Mouse (Mus musculus) lung, postnatal 0 days (tissue): ENCODE results near the gene Usp3. TPM values are rescaled to one million over a fixed set of nuclear protein-coding genes. Genes with fewer than 3 reads are reported as not detected.

Experiments
- ATAC-seq: fragments of 200-750 bp; cut with Nextera tagmentation; 2 replicates; pipeline ENCODE4 v1.8.0; 2017; ENCODE audit warnings: moderate library complexity
- DNase-seq: peaks from one replicate; pipeline ENCODE4 v3.0.0-alpha.2; 2016; ENCODE audit warnings: low spot score
- H3K27ac ChIP-seq: fragments of 300-500 bp; sonication (generic); 2 replicates; pipeline ENCODE4 v1.5.1; 2014; ENCODE audit warnings: antibody characterized with exemption, mild to moderate bottlenecking, low read length, mixed read lengths
- H3K27me3 ChIP-seq: fragments of 300-500 bp; sonication (generic); replicated peaks from 2 replicates; pipeline ENCODE4 v1.6.1; 2014; ENCODE audit warnings: low read length, mixed read lengths; ENCODE audit not compliant: insufficient read depth
- H3K36me3 ChIP-seq: fragments of 300-500 bp; sonication (generic); 2 replicates; pipeline ENCODE4 v1.6.1; 2014; ENCODE audit warnings: low read length, mixed read lengths; ENCODE audit not compliant: insufficient read depth
- H3K4me1 ChIP-seq: fragments of 300-500 bp; sonication (generic); 2 replicates; pipeline ENCODE4 v1.6.1; 2014; ENCODE audit warnings: antibody characterized with exemption, low read depth, low read length, mixed read lengths; ENCODE audit not compliant: insufficient read depth
- H3K4me2 ChIP-seq: fragments of 300-500 bp; sonication (generic); replicated peaks from 2 replicates; pipeline ENCODE4 v1.6.1; 2014; ENCODE audit warnings: low read depth, mild to moderate bottlenecking, low read length, moderate library complexity, mixed read lengths
- H3K4me3 ChIP-seq: fragments of 300-500 bp; sonication (generic); 2 replicates; pipeline ENCODE4 v1.5.1; 2014; ENCODE audit warnings: low read depth, low read length
- H3K9ac ChIP-seq: fragments of 300-500 bp; sonication (generic); replicated peaks from 2 replicates; pipeline ENCODE4 v1.6.1; 2014; ENCODE audit warnings: low read depth, mild to moderate bottlenecking
- H3K9me3 ChIP-seq: fragments of 300-500 bp; sonication (generic); 2 replicates; pipeline ENCODE4 v1.6.1; 2016; ENCODE audit warnings: low read length, mixed read lengths
- CTCF ChIP-seq: IDR thresholded peaks from 2 replicates; pipeline ENCODE4 v1.5.1; 2016; ENCODE audit warnings: antibody characterized with exemption, mild to moderate bottlenecking
- EP300 ChIP-seq: IDR thresholded peaks from 2 replicates; pipeline ENCODE4 v1.6.1; 2016; ENCODE audit warnings: antibody characterized with exemption, mild to moderate bottlenecking, control low read depth
- WGBS: fragments of 180-500 bp; shearing (Covaris S2); extraction: QIAGEN DNeasy Blood & Tissue Kit; methylation state at CpG from one replicate; pipeline ENCODE4 v1.1.7; 2014; 5-methylcytosine and 5-hydroxymethylcytosine counted together
- polyA plus RNA-seq: library from polyadenylated mRNA; unstranded; fragments of >200 nt; fragmentation: Nextera tagmentation; extraction: Ambion mirVana; gene quantifications from 2 replicates; pipeline ENCODE4 v1.2.1, GENCODE M21; 2015

Usp3 gene
- 45.9 and 51.8 TPM in 2 replicates for polyA plus RNA-seq

DNA sequence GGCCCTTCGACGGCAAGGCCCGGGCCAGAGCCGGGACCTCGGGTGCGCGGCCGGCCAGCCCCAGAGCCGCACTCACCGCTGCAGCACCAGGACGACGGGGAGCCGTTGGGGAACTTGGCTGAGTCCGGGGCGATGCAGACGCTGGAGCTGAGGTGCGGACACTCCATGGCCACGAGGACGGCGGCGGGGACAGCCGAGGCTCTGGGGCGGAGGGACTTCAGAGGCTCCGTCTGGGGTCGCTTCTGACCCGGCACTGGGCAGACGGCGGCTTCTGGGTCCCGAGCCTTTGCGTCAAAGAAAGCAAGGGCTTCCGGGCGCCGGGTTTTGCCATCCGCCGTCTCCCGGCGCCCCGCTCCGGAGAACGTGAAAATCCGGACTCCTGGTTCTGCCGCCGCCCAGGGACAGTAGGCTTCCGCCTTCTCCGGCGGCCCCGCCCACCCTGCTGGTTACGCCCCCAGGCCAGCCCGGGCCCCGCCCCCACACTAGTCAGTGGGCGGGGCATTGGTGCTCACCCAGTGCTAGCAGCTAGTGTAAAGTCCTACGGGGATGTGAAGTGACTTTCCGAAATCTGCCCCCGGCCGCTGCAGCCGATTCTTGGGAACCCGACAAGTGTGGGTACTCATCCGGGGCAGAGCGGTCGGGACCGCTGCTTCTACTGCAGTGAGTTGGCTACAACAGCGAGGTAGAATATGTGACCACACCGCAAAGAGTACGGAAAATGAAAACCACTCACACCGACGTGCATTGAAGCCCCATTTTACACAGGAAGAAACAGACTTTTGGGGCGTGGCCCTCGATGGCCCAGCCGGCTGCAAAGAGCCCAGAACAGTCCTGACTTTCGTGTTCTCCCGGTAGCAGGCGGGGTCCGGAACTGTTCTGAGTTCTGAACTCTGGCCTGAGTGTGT is at the start of gene Usp3:
Usp3 (minus strand) TSS at position 435 of the 905 bp plus-strand sequence.
- Histone ChIP-seq H3K4me1 (peaks cover 19% of the 10 kb centered on the region; the same call in 1 of the 2 replicates), H3K36me3 (no peaks in the 10 kb centered on the region), H3K4me2 (peak within 1 kb of the TSS; percentile 73), H3K27me3 (no peaks in the 10 kb centered on the region), H3K9ac (peak within 1 kb of the TSS; percentile 97), H3K4me3 (peak within 1 kb of the TSS; percentile 94), H3K27ac (peak within 1 kb of the TSS; percentile 97), H3K9me3 (no peaks in the 10 kb centered on the region)
- under 1% methylated on average over 65 of the region's 73 CpGs for WGBS
- DNase-seq (peak; percentile 97), ATAC-seq (peak; percentile 97)
- TF ChIP-seq EP300, result no peak; the same call in 1 of the 2 replicates
- no peak for TF ChIP-seq CTCF

DNA sequence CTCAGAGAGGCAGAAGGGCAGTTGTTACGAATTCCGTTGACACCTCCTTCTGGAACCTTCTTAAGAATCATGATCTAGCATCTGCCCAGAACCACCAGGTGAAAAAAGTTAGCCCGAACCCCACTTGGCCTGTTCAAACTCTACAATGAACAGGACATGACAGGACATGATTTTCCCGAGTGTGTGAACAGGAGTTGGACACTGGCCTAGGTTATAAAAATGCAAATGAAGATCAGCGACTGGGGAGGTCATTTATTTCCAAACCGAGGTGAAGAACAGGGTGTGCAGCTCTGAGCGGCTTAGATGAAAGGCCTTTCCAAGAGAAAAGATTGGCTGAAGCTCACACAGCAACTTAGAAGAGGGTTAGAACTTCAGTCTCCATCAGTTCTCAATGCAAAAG is 47.5 kb upstream of the Usp3 start:
- no peak overlapping the region for H3K27ac ChIP-seq
- no peaks in the 10 kb centered on the region for H3K4me1 ChIP-seq
- DNase-seq (no peak), ATAC-seq (no peak)
- 65% methylated on average over 7 of the region's 7 CpGs for WGBS
- H3K9ac ChIP-seq, result no peak overlapping the region
- no peak overlapping the region for H3K4me2 ChIP-seq
- no peaks in the 10 kb centered on the region for H3K36me3 ChIP-seq
- H3K9me3 ChIP-seq, result no peaks in the 10 kb centered on the region
- no peak for TF ChIP-seq CTCF
- TF ChIP-seq EP300, result no peak
- H3K4me3 ChIP-seq, result no peak overlapping the region
- H3K27me3 ChIP-seq, result no peaks in the 10 kb centered on the region

DNA sequence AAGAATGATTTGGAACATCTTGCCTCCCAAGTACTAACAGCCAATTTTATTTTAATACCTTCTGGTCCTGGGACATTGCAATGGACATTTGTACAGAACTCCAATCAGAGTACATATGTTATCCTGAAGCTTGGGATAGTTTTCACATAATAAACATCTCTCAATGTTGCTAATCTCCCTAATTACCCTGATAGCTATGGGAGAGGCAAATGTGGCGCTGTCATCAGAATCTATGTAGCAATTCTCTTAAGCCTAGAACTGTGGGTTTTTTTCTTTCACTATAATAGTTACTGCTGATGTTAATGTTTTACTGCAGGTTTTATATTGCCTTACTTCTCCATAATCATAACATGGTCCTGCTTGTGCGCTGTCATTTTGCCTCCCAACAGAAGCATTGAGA is 46.7 kb upstream of the Usp3 start:
- ATAC-seq, result no peak
- no peaks in the 10 kb centered on the region for H3K36me3 ChIP-seq
- no peak overlapping the region for H3K27ac ChIP-seq
- H3K4me2 ChIP-seq, result no peak overlapping the region
- H3K4me1 ChIP-seq, result no peaks in the 10 kb centered on the region
- H3K4me3 ChIP-seq, result no peak overlapping the region
- WGBS, result 92% methylated on average over 2 of the region's 2 CpGs
- no peaks in the 10 kb centered on the region for H3K27me3 ChIP-seq
- no peak for DNase-seq
- H3K9me3 ChIP-seq, result no peaks in the 10 kb centered on the region
- TF ChIP-seq CTCF (no peak), EP300 (no peak)
- H3K9ac ChIP-seq, result no peak overlapping the region

DNA sequence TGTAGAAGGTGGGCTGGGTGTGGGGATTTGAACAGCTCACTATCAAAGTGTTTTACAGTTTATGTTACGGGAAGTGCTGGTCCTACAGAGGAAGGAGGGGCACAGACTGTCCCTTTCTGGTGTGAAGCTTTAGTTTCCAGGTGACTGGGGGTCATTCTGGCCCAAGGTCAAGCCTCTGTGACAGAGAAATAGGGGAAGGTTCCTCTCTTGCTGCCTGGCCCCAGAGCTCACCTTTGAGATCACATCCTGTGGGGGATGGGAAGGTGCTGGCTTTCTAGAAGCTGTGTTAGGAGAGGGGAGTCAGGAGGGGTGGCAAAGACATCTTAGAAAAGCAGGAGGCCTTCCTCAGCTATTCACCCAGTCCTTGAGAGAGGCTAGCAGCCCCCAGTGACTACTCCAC is 39.5 kb upstream of the Usp3 start:
- Histone ChIP-seq H3K9ac (no peak overlapping the region), H3K4me2 (no peak overlapping the region), H3K27ac (no peak overlapping the region), H3K4me3 (no peak overlapping the region), H3K4me1 (no peaks in the 10 kb centered on the region), H3K27me3 (no peaks in the 10 kb centered on the region), H3K9me3 (no peaks in the 10 kb centered on the region), H3K36me3 (no peaks in the 10 kb centered on the region)
- WGBS, result 69% methylated on average over 1 of the region's 1 CpGs
- no peak for DNase-seq
- no peak for ATAC-seq
- TF ChIP-seq CTCF, result no peak
- TF ChIP-seq EP300, result no peak

DNA sequence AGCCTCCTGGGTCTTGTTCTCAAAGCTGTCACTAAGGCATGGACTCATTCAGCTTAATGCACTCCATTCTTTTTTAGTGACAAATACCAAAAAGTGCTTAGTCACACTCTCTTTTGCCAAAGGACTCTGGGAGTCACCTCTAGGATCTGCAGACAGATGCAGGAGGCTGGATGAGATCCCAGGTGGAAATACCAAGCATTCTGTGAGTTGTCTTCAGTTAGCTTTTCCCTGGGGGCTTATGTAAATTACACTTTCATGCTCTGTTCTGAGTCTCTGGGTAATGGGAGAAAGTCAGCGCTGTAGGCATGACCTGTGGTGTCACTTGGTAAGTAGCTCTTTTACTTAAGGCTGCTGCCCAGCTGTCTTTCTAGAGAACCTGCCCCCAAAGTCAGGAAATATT is 38.0 kb upstream of the Usp3 start:
- no peak overlapping the region for H3K9ac ChIP-seq
- 33% methylated on average over 1 of the region's 1 CpGs for WGBS
- peaks cover 7% of the 10 kb centered on the region; the same call in 1 of the 2 replicates for H3K4me1 ChIP-seq
- no peak overlapping the region for H3K4me3 ChIP-seq
- H3K27ac ChIP-seq, result no peak overlapping the region
- no peaks in the 10 kb centered on the region for H3K9me3 ChIP-seq
- TF ChIP-seq CTCF (no peak), EP300 (no peak)
- DNase-seq, result peak; percentile 21
- ATAC-seq, result no peak
- H3K4me2 ChIP-seq, result no peak overlapping the region
- no peaks in the 10 kb centered on the region for H3K27me3 ChIP-seq
- H3K36me3 ChIP-seq, result no peaks in the 10 kb centered on the region

DNA sequence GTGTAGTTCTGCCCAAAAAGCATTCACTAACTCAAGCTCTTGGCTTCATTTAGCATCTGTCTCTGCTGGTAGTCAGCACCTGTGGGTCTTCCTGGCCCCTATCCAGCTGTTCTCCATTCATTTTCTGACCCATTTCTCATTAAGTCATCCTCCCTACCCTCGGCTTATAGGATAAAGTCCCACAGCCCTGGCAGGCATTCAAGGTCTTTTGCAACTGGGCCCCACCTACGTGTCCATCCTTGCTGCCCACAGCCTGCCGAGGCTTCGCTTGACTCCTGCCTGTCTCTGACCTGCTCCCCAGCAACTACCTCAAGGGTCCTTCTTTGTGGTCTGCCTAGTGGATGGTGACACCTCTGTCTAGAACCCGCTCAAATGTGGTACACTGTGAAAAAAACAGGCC is 33.7 kb upstream of the Usp3 start:
- Histone ChIP-seq H3K4me2 (no peak overlapping the region), H3K36me3 (no peaks in the 10 kb centered on the region), H3K9ac (no peak overlapping the region), H3K27me3 (no peaks in the 10 kb centered on the region), H3K4me3 (no peak overlapping the region), H3K4me1 (peaks cover 7% of the 10 kb centered on the region; the same call in 1 of the 2 replicates), H3K9me3 (no peaks in the 10 kb centered on the region), H3K27ac (no peak overlapping the region)
- no peak for TF ChIP-seq EP300
- no peak for TF ChIP-seq CTCF
- DNase-seq (no peak), ATAC-seq (no peak)
- 52% methylated on average over 5 of the region's 5 CpGs for WGBS
